Mouse (Mus musculus): ENCODE measurements at regions not wholly inside any gene's neighbourhood (a gene's known extent, or its start where the extent isn't known, plus 50 kb on each side); places are given as distances from the start of the nearest gene placed in this dataset.

GRCm38 (mm10) chr16:12897267-12897666, 212.2 kb upstream of the Ercc4 start:
- ATAC-seq: no peak
- Histone ChIP-seq H3K27me3 (replicated peaks) (no peaks in the 10 kb centered on the region), H3K4me1 (replicated peaks) (no peaks in the 10 kb centered on the region), H3K27ac (no peak overlapping the region), H3K4me2 (replicated peaks) (no peak overlapping the region), H3K9me3 (no peaks in the 10 kb centered on the region), H3K4me3 (replicated peaks) (no peak overlapping the region), H3K9ac (no peak overlapping the region), H3K36me3 (no peaks in the 10 kb centered on the region)
- WGBS: 79% methylated on average over 1 of the region's 1 CpGs

GRCm38 (mm10) chr16:12900670-12901069, 208.8 kb upstream of the Ercc4 start:
- Histone ChIP-seq H3K4me3 (replicated peaks) (no peak overlapping the region), H3K27ac (no peak overlapping the region), H3K4me2 (replicated peaks) (no peak overlapping the region), H3K27me3 (replicated peaks) (no peaks in the 10 kb centered on the region), H3K9me3 (no peaks in the 10 kb centered on the region), H3K4me1 (replicated peaks) (no peaks in the 10 kb centered on the region), H3K36me3 (no peaks in the 10 kb centered on the region), H3K9ac (no peak overlapping the region)
- ATAC-seq: no peak
- 80% methylated on average over 8 of the region's 8 CpGs for WGBS

GRCm38 (mm10) chr16:12901096-12901995, 208.1 kb upstream of the Ercc4 start:
- Histone ChIP-seq H3K9ac (no peak overlapping the region), H3K4me3 (replicated peaks) (no peak overlapping the region), H3K36me3 (no peaks in the 10 kb centered on the region), H3K9me3 (no peaks in the 10 kb centered on the region), H3K27me3 (replicated peaks) (no peaks in the 10 kb centered on the region), H3K4me1 (replicated peaks) (no peaks in the 10 kb centered on the region), H3K27ac (no peak overlapping the region), H3K4me2 (replicated peaks) (no peak overlapping the region)
- WGBS: 75% methylated on average over 9 of the region's 9 CpGs
- ATAC-seq: no peak

- ATAC-seq: no peak
- Histone ChIP-seq H3K9me3 (no peaks in the 10 kb centered on the region), H3K4me2 (replicated peaks) (no peak overlapping the region), H3K9ac (no peak overlapping the region), H3K4me3 (replicated peaks) (no peak overlapping the region), H3K27me3 (replicated peaks) (no peaks in the 10 kb centered on the region), H3K36me3 (no peaks in the 10 kb centered on the region), H3K27ac (no peak overlapping the region), H3K4me1 (replicated peaks) (no peaks in the 10 kb centered on the region)
These were observed 207.5 kb upstream of the Ercc4 start for GRCm38 (mm10) chr16:12901996-12902319.

GRCm38 (mm10) chr16:12903161-12903560, 206.3 kb upstream of the Ercc4 start:
- no peaks in the 10 kb centered on the region for H3K9me3 ChIP-seq
- H3K4me2 ChIP-seq (replicated peaks): no peak overlapping the region
- H3K27ac ChIP-seq: no peak overlapping the region
- no peak overlapping the region for H3K9ac ChIP-seq
- H3K4me3 ChIP-seq (replicated peaks): no peak overlapping the region
- ATAC-seq: no peak
- no peaks in the 10 kb centered on the region for H3K4me1 ChIP-seq (replicated peaks)
- H3K27me3 ChIP-seq (replicated peaks): no peaks in the 10 kb centered on the region
- 92% methylated on average over 2 of the region's 2 CpGs for WGBS
- no peaks in the 10 kb centered on the region for H3K36me3 ChIP-seq

- Histone ChIP-seq H3K36me3 (no peaks in the 10 kb centered on the region), H3K4me1 (replicated peaks) (no peaks in the 10 kb centered on the region), H3K9me3 (no peaks in the 10 kb centered on the region), H3K27me3 (replicated peaks) (no peaks in the 10 kb centered on the region), H3K9ac (no peak overlapping the region), H3K4me2 (replicated peaks) (no peak overlapping the region), H3K4me3 (replicated peaks) (no peak overlapping the region), H3K27ac (no peak overlapping the region)
- WGBS: 54% methylated on average over 1 of the region's 1 CpGs
- no peak for ATAC-seq
These were observed 204.5 kb upstream of the Ercc4 start for GRCm38 (mm10) chr16:12904937-12905336.

- no peak for ATAC-seq
- Histone ChIP-seq H3K4me1 (replicated peaks) (no peaks in the 10 kb centered on the region), H3K9me3 (no peaks in the 10 kb centered on the region), H3K4me3 (replicated peaks) (no peak overlapping the region), H3K27ac (no peak overlapping the region), H3K4me2 (replicated peaks) (no peak overlapping the region), H3K27me3 (replicated peaks) (no peaks in the 10 kb centered on the region), H3K36me3 (no peaks in the 10 kb centered on the region), H3K9ac (no peak overlapping the region)
- 85% methylated on average over 6 of the region's 6 CpGs for WGBS
These were observed 184.8 kb upstream of the Ercc4 start for GRCm38 (mm10) chr16:12924668-12925067.

GRCm38 (mm10) chr16:12925931-12926330, 183.6 kb upstream of the Ercc4 start:
- no peaks in the 10 kb centered on the region for H3K27me3 ChIP-seq (replicated peaks)
- no peak overlapping the region for H3K27ac ChIP-seq
- no peak for ATAC-seq
- no peaks in the 10 kb centered on the region for H3K4me1 ChIP-seq (replicated peaks)
- H3K4me2 ChIP-seq (replicated peaks): no peak overlapping the region
- no peak overlapping the region for H3K9ac ChIP-seq
- H3K4me3 ChIP-seq (replicated peaks): no peak overlapping the region
- 81% methylated on average over 9 of the region's 9 CpGs for WGBS
- no peaks in the 10 kb centered on the region for H3K36me3 ChIP-seq
- H3K9me3 ChIP-seq: no peaks in the 10 kb centered on the region

GRCm38 (mm10) chr16:12931111-12931510, 178.4 kb upstream of the Ercc4 start:
- ATAC-seq: no peak
- H3K36me3 ChIP-seq: no peaks in the 10 kb centered on the region
- H3K4me2 ChIP-seq (replicated peaks): no peak overlapping the region
- H3K27ac ChIP-seq: no peak overlapping the region
- H3K9me3 ChIP-seq: no peaks in the 10 kb centered on the region
- no peak overlapping the region for H3K4me3 ChIP-seq (replicated peaks)
- no peaks in the 10 kb centered on the region for H3K27me3 ChIP-seq (replicated peaks)
- WGBS: 71% methylated on average over 6 of the region's 6 CpGs
- no peaks in the 10 kb centered on the region for H3K4me1 ChIP-seq (replicated peaks)
- no peak overlapping the region for H3K9ac ChIP-seq

- H3K4me2 ChIP-seq (replicated peaks): no peak overlapping the region
- no peaks in the 10 kb centered on the region for H3K36me3 ChIP-seq
- no peak overlapping the region for H3K9ac ChIP-seq
- H3K27me3 ChIP-seq (replicated peaks): no peaks in the 10 kb centered on the region
- WGBS: 87% methylated on average over 3 of the region's 3 CpGs
- ATAC-seq: no peak
- H3K9me3 ChIP-seq: no peaks in the 10 kb centered on the region
- no peak overlapping the region for H3K27ac ChIP-seq
- no peak overlapping the region for H3K4me3 ChIP-seq (replicated peaks)
- H3K4me1 ChIP-seq (replicated peaks): no peaks in the 10 kb centered on the region
These were observed 176.5 kb upstream of the Ercc4 start for GRCm38 (mm10) chr16:12932959-12933358.

GRCm38 (mm10) chr16:12934586-12934985, 174.9 kb upstream of the Ercc4 start:
- no peaks in the 10 kb centered on the region for H3K9me3 ChIP-seq
- ATAC-seq: no peak
- no peaks in the 10 kb centered on the region for H3K27me3 ChIP-seq (replicated peaks)
- H3K27ac ChIP-seq: no peak overlapping the region
- H3K4me2 ChIP-seq (replicated peaks): no peak overlapping the region
- no peaks in the 10 kb centered on the region for H3K4me1 ChIP-seq (replicated peaks)
- H3K9ac ChIP-seq: no peak overlapping the region
- no peaks in the 10 kb centered on the region for H3K36me3 ChIP-seq
- no peak overlapping the region for H3K4me3 ChIP-seq (replicated peaks)
- whole genome bisulfite sequencing: 76% methylated on average over 7 of the region's 7 CpGs

GRCm38 (mm10) chr16:12935266-12935665, 174.2 kb upstream of the Ercc4 start:
- Histone ChIP-seq H3K4me3 (replicated peaks) (no peak overlapping the region), H3K9me3 (no peaks in the 10 kb centered on the region), H3K4me1 (replicated peaks) (no peaks in the 10 kb centered on the region), H3K27ac (no peak overlapping the region), H3K27me3 (replicated peaks) (no peaks in the 10 kb centered on the region), H3K36me3 (no peaks in the 10 kb centered on the region), H3K4me2 (replicated peaks) (no peak overlapping the region), H3K9ac (no peak overlapping the region)
- WGBS: 67% methylated on average over 2 of the region's 2 CpGs
- ATAC-seq: no peak

- H3K4me1 ChIP-seq (replicated peaks): no peaks in the 10 kb centered on the region
- no peak overlapping the region for H3K27ac ChIP-seq
- H3K4me2 ChIP-seq (replicated peaks): no peak overlapping the region
- H3K4me3 ChIP-seq (replicated peaks): no peak overlapping the region
- H3K27me3 ChIP-seq (replicated peaks): no peaks in the 10 kb centered on the region
- H3K36me3 ChIP-seq: no peaks in the 10 kb centered on the region
- 86% methylated on average over 2 of the region's 2 CpGs for WGBS
- no peak for ATAC-seq
- no peaks in the 10 kb centered on the region for H3K9me3 ChIP-seq
- no peak overlapping the region for H3K9ac ChIP-seq
These were observed 172.9 kb upstream of the Ercc4 start for GRCm38 (mm10) chr16:12936571-12936970.

Data from intestine, embryonic 15.5 days (tissue).